Mouse (Mus musculus) lung, adult 2 months (tissue): ENCODE results near the gene Casp14.

Experiments
- CTCF ChIP-seq: fragments of 200-500 bp; IDR thresholded peaks from 2 replicates; pipeline ENCODE4 v1.5.1; 2011; ENCODE audit warnings: mild to moderate bottlenecking, low read length, control low read depth; ENCODE audit not compliant: insufficient read depth
- POLR2A ChIP-seq: fragments of 200-500 bp; IDR thresholded peaks from 2 replicates; pipeline ENCODE4 v1.6.1; 2011; ENCODE audit warnings: low read depth, mild to moderate bottlenecking, control low read depth, low read length, borderline replicate concordance; ENCODE audit errors: extremely low read depth

DNA sequence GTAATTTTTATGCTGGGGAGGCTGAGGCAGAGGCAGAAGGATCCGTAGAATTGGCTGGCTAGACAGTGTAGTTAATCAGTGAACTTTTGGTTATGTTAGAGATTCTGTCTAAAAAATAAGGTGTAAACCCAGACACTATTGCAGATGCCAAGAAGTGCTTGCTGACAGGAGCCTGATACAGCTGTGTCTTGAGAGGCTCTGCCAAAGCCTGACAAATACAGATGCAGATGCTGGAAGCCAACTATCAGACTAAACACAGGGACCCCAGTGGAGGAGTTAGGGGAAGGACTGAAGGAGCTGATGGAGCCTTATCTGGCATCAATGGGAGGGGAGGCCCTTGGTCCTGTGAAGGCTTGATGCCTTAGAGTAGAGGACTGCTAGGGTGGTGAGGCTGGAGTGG, 47.5 kb upstream of the Casp14 start:
- TF ChIP-seq CTCF (no peak), POLR2A (no peak)
